Mouse (Mus musculus): ENCODE measurements around the gene Strip1. TPM values are rescaled to one million over a fixed set of nuclear protein-coding genes. Genes with fewer than 3 reads are reported as not detected.

Gene Strip1
- total RNA-seq, 1 experiment from 2014 or later, result 33.5 TPM

GRCm38 (mm10) chr3:107565331-107565730 is 66.2 kb downstream of the Strip1 start:
- ATAC-seq (ENCODE audit: extremely low read depth, insufficient number of reproducible peaks, low FRiP score, poor library complexity, severe bottlenecking), result no peak

GRCm38 (mm10) chr3:107563880-107564279 is 67.6 kb downstream of the Strip1 start:
- ATAC-seq (ENCODE audit: extremely low read depth, insufficient number of reproducible peaks, low FRiP score, poor library complexity, severe bottlenecking), result no peak

- no peak for ATAC-seq (ENCODE audit: extremely low read depth, insufficient number of reproducible peaks, low FRiP score, poor library complexity, severe bottlenecking)
Observed at GRCm38 (mm10) chr3:107562591-107562990, 68.9 kb downstream of the Strip1 start.

Other genes starting within 250 kb of the Strip1 start
- gene Kcnc4, start 172.1 kb downstream of the Strip1 start, total RNA-seq (2017), result not detected in 2 replicates
- under 0.01 TPM in 1 of 2 replicates, not detected in the other for gene Slc6a17, start 113.7 kb downstream of the Strip1 start, total RNA-seq (2017)
- not detected in 2 replicates for gene Ubl4b, start 76.6 kb downstream of the Strip1 start, total RNA-seq (2017)
- not detected in 2 replicates for gene Alx3, start 36.7 kb downstream of the Strip1 start, total RNA-seq (2017)
- gene Gm10961, start 372 bp downstream of the Strip1 start, total RNA-seq (2017), result not detected in 2 replicates
- gene Ahcyl1, start 64.9 kb upstream of the Strip1 start, total RNA-seq (2017), result 61.3 and 64.3 TPM in 2 replicates
- gene Csf1, start 128.8 kb upstream of the Strip1 start, total RNA-seq (2017), result 94.7 and 94.9 TPM in 2 replicates
- gene Eps8l3, start 245.5 kb upstream of the Strip1 start, total RNA-seq (2017), result not detected in 2 replicates